Mouse (Mus musculus) lung, adult 2 months (tissue): ENCODE data around the gene Polr3h.

ENCODE experiments used
- CTCF ChIP-seq: fragments of 200-500 bp; IDR thresholded peaks from 2 replicates; pipeline ENCODE4 v1.5.1; 2011; ENCODE audit warnings: mild to moderate bottlenecking, low read length, control low read depth; ENCODE audit not compliant: insufficient read depth
- POLR2A ChIP-seq: fragments of 200-500 bp; IDR thresholded peaks from 2 replicates; pipeline ENCODE4 v1.6.1; 2011; ENCODE audit warnings: low read depth, mild to moderate bottlenecking, control low read depth, low read length, borderline replicate concordance; ENCODE audit errors: extremely low read depth

GRCm38 (mm10) chr15:81927741-81928140 lies 1.7 kb upstream of the Polr3h start:
- TF ChIP-seq CTCF (no peak), POLR2A (no peak)
